Mouse (Mus musculus) cerebellum, adult 8-10 months (tissue): ENCODE results near the gene Gm10378.
"Not testable (repeated sequence)": the region's sequence is repeated elsewhere in the genome, so short reads cannot be mapped to it uniquely, and the experiment has no call there.

Experiments used
- DNase-seq: peaks from one replicate; pipeline ENCODE4 v3.0.0; 2022

Gene Gm10378

GRCm38 (mm10) chr14:42655638-42656037, at the start of gene Gm10378:
Gene Gm10378, plus strand, starts transcription at chr14:42655938.
- DNase-seq: not testable (repeated sequence)

GRCm38 (mm10) chr14:42641817-42642216, 13.9 kb upstream of the Gm10378 start, which contains the start of gene Gm3633:
Gene Gm3633, minus strand, starts transcription at chr14:42641917.
- not testable (repeated sequence) for DNase-seq
